Mouse (Mus musculus) hindbrain, embryonic 12.5 days (tissue): Measurements from ENCODE around the gene Neurod2. TPM values are rescaled to one million over a fixed set of nuclear protein-coding genes. Genes with fewer than 3 reads are reported as not detected.

Source experiments
- ATAC-seq: fragments of 200-750 bp; cut with Nextera tagmentation; 2 replicates; pipeline ENCODE4 v1.8.0; 2017; ENCODE audit warnings: moderate TSS enrichment; ENCODE audit not compliant: low FRiP score
- H3K27ac ChIP-seq: fragments of 300-500 bp; sonication (generic); 2 replicates; pipeline ENCODE4 v1.5.1; 2016; ENCODE audit warnings: mild to moderate bottlenecking
- H3K27me3 ChIP-seq: fragments of 300-500 bp; sonication (generic); 2 replicates; pipeline ENCODE4 v1.6.1; 2016; ENCODE audit warnings: mild to moderate bottlenecking
- H3K36me3 ChIP-seq: fragments of 300-500 bp; sonication (generic); 2 replicates; pipeline ENCODE4 v1.6.1; 2016; ENCODE audit warnings: mild to moderate bottlenecking
- H3K4me1 ChIP-seq: fragments of 300-500 bp; sonication (generic); 2 replicates; pipeline ENCODE4 v1.6.1; 2016
- H3K4me2 ChIP-seq: fragments of 300-500 bp; sonication (generic); replicated peaks from 2 replicates; pipeline ENCODE4 v1.6.1; 2016; ENCODE audit warnings: mild to moderate bottlenecking
- H3K4me3 ChIP-seq: fragments of 300-500 bp; sonication (generic); 2 replicates; pipeline ENCODE4 v1.5.1; 2016; ENCODE audit warnings: mild to moderate bottlenecking
- H3K9ac ChIP-seq: fragments of 300-500 bp; sonication (generic); 2 replicates; pipeline ENCODE4 v1.6.1; 2016; ENCODE audit warnings: mild to moderate bottlenecking, moderate library complexity
- H3K9me3 ChIP-seq: fragments of 300-500 bp; sonication (generic); replicated peaks from 2 replicates; pipeline ENCODE4 v1.6.1; 2016; ENCODE audit warnings: mild to moderate bottlenecking
- WGBS: fragments of 180-500 bp; shearing (Covaris S2); methylation state at CpG from one replicate; pipeline ENCODE4 v1.1.7; 2016; 5-methylcytosine and 5-hydroxymethylcytosine counted together
- polyA plus RNA-seq: library from polyadenylated mRNA; unstranded; fragments of >200 nt; fragmentation: Nextera tagmentation; extraction: Ambion mirVana; gene quantifications from 2 replicates; pipeline ENCODE4 v1.2.1, GENCODE M21; 2016

Neurod2 gene
- polyA plus RNA-seq, 1 experiment from 2014 or later, result 7.2 TPM

- Histone ChIP-seq H3K4me3 (no peak overlapping the region), H3K9ac (no peak overlapping the region), H3K27ac (no peak overlapping the region), H3K4me2 (no peak overlapping the region), H3K9me3 (no peaks in the 10 kb centered on the region), H3K36me3 (no peaks in the 10 kb centered on the region), H3K4me1 (peaks cover 34% of the 10 kb centered on the region), H3K27me3 (no peaks in the 10 kb centered on the region)
- no peak for ATAC-seq
- WGBS, result 96% methylated on average over 5 of the region's 5 CpGs
Observed at GRCm38 (mm10) chr11:98364410-98364809, 35.0 kb upstream of the Neurod2 start.

GRCm38 (mm10) chr11:98363817-98364216 is 34.4 kb upstream of the Neurod2 start:
- WGBS, result 88% methylated on average over 5 of the region's 5 CpGs
- H3K36me3 ChIP-seq, result no peaks in the 10 kb centered on the region
- peaks cover 40% of the 10 kb centered on the region for H3K4me1 ChIP-seq
- H3K9ac ChIP-seq, result no peak overlapping the region
- no peaks in the 10 kb centered on the region for H3K9me3 ChIP-seq
- H3K4me3 ChIP-seq, result no peak overlapping the region
- no peak for ATAC-seq
- H3K27me3 ChIP-seq, result no peaks in the 10 kb centered on the region
- H3K4me2 ChIP-seq, result no peak overlapping the region
- no peak overlapping the region for H3K27ac ChIP-seq

GRCm38 (mm10) chr11:98360866-98361521 is 31.5 kb upstream of the Neurod2 start:
- Histone ChIP-seq H3K27ac (peak overlapping the region; percentile 74), H3K36me3 (no peaks in the 10 kb centered on the region), H3K4me2 (peak overlapping the region; percentile 21), H3K27me3 (no peaks in the 10 kb centered on the region), H3K9ac (peak overlapping the region; percentile 44), H3K4me1 (peaks cover 50% of the 10 kb centered on the region), H3K9me3 (no peaks in the 10 kb centered on the region), H3K4me3 (no peak overlapping the region)
- peak; percentile 31; the same call in 1 of the 2 replicates for ATAC-seq
- WGBS, result 25% methylated on average over 9 of the region's 9 CpGs

GRCm38 (mm10) chr11:98358161-98359083 is 29.0 kb upstream of the Neurod2 start, which contains the start of gene Stard3:
Gene Stard3, plus strand, starts transcription at chr11:98358368.
- H3K9me3 ChIP-seq, result no peaks in the 10 kb centered on the region
- peak within 1 kb of the TSS; percentile 65 for H3K4me3 ChIP-seq
- peak within 1 kb of the TSS; percentile 78 for H3K9ac ChIP-seq
- peak within 1 kb of the TSS; percentile 87 for H3K27ac ChIP-seq
- H3K27me3 ChIP-seq, result peaks cover 19% of the 10 kb centered on the region
- peak within 1 kb of the TSS; percentile 79 for H3K4me2 ChIP-seq
- ATAC-seq, result peak; percentile 82
- no peaks in the 10 kb centered on the region for H3K36me3 ChIP-seq
- peaks cover 47% of the 10 kb centered on the region for H3K4me1 ChIP-seq
- WGBS, result under 1% methylated on average over 52 of the region's 60 CpGs

GRCm38 (mm10) chr11:98357396-98358160 is 28.1 kb upstream of the Neurod2 start:
- peaks cover 28% of the 10 kb centered on the region for H3K27me3 ChIP-seq
- 8% methylated on average over 13 of the region's 13 CpGs for WGBS
- peak; percentile 9; the same call in 1 of the 2 replicates for ATAC-seq
- H3K36me3 ChIP-seq, result no peaks in the 10 kb centered on the region
- H3K27ac ChIP-seq, result peak overlapping the region; percentile 55
- peaks cover 47% of the 10 kb centered on the region for H3K4me1 ChIP-seq
- H3K9ac ChIP-seq, result peak overlapping the region; percentile 1
- H3K4me3 ChIP-seq, result peak overlapping the region; percentile 65
- H3K9me3 ChIP-seq, result no peaks in the 10 kb centered on the region
- H3K4me2 ChIP-seq, result peak overlapping the region; percentile 79

- Histone ChIP-seq H3K4me3 (no peak overlapping the region), H3K36me3 (no peaks in the 10 kb centered on the region), H3K4me2 (no peak overlapping the region), H3K9ac (no peak overlapping the region), H3K27ac (no peak overlapping the region), H3K4me1 (peaks cover 39% of the 10 kb centered on the region), H3K9me3 (no peaks in the 10 kb centered on the region), H3K27me3 (peaks cover 35% of the 10 kb centered on the region)
- WGBS, result 78% methylated on average over 7 of the region's 7 CpGs
- no peak for ATAC-seq
Observed at GRCm38 (mm10) chr11:98356625-98357394, 27.4 kb upstream of the Neurod2 start.

- ATAC-seq, result no peak
- peaks cover 45% of the 10 kb centered on the region for H3K27me3 ChIP-seq
- WGBS, result 12% methylated on average over 6 of the region's 6 CpGs
Observed at GRCm38 (mm10) chr11:98355732-98356299, 26.4 kb upstream of the Neurod2 start.

GRCm38 (mm10) chr11:98354445-98354844 is 25.0 kb upstream of the Neurod2 start:
- H3K27me3 ChIP-seq, result peaks cover 59% of the 10 kb centered on the region
- peaks cover 15% of the 10 kb centered on the region for H3K4me1 ChIP-seq
- no peak overlapping the region for H3K27ac ChIP-seq
- H3K36me3 ChIP-seq, result no peaks in the 10 kb centered on the region
- WGBS, result 71% methylated on average over 14 of the region's 14 CpGs
- ATAC-seq, result no peak
- H3K4me2 ChIP-seq, result no peak overlapping the region
- H3K9me3 ChIP-seq, result no peaks in the 10 kb centered on the region
- no peak overlapping the region for H3K4me3 ChIP-seq
- H3K9ac ChIP-seq, result no peak overlapping the region

More at GRCm38 (mm10) chr11:98355732-98356299, 26.4 kb upstream of the Neurod2 start:
- H3K27ac ChIP-seq, result no peak overlapping the region
- H3K4me2 ChIP-seq, result no peak overlapping the region
- peaks cover 29% of the 10 kb centered on the region for H3K4me1 ChIP-seq
- H3K9ac ChIP-seq, result no peak overlapping the region
- no peaks in the 10 kb centered on the region for H3K9me3 ChIP-seq
- no peak overlapping the region for H3K4me3 ChIP-seq
- H3K36me3 ChIP-seq, result no peaks in the 10 kb centered on the region

- WGBS, result 42% methylated on average over 8 of the region's 8 CpGs
- H3K27me3 ChIP-seq, result peaks cover 66% of the 10 kb centered on the region
- ATAC-seq, result no peak
Observed at GRCm38 (mm10) chr11:98353651-98354211, 24.3 kb upstream of the Neurod2 start.

GRCm38 (mm10) chr11:98352272-98352990 is 23.0 kb upstream of the Neurod2 start:
- Histone ChIP-seq H3K4me2 (no peak overlapping the region), H3K4me1 (peaks cover 18% of the 10 kb centered on the region), H3K36me3 (no peaks in the 10 kb centered on the region), H3K27ac (no peak overlapping the region), H3K4me3 (no peak overlapping the region), H3K9ac (no peak overlapping the region), H3K27me3 (peaks cover 79% of the 10 kb centered on the region), H3K9me3 (no peaks in the 10 kb centered on the region)
- no peak for ATAC-seq
- 77% methylated on average over 18 of the region's 18 CpGs for WGBS

More at GRCm38 (mm10) chr11:98353651-98354211, 24.3 kb upstream of the Neurod2 start:
- Histone ChIP-seq H3K27ac (no peak overlapping the region), H3K4me3 (no peak overlapping the region), H3K36me3 (no peaks in the 10 kb centered on the region), H3K9ac (no peak overlapping the region), H3K4me2 (no peak overlapping the region), H3K4me1 (peaks cover 11% of the 10 kb centered on the region), H3K9me3 (no peaks in the 10 kb centered on the region)
